Mouse (Mus musculus) embryonic facial prominence, embryonic 12.5 days (tissue): ENCODE measurements around the gene Ccdc105. TPM values are rescaled to one million over a fixed set of nuclear protein-coding genes. Genes with fewer than 3 reads are reported as not detected.

Experiments
- ATAC-seq: fragments of 200-750 bp; cut with Nextera tagmentation; 2 replicates; pipeline ENCODE4 v1.8.0; 2017; ENCODE audit not compliant: insufficient number of reproducible peaks, insufficient read depth, low FRiP score, low TSS enrichment
- H3K27ac ChIP-seq: fragments of 300-500 bp; sonication (generic); 2 replicates; pipeline ENCODE4 v1.5.1; 2016; ENCODE audit warnings: mild to moderate bottlenecking
- H3K27me3 ChIP-seq: fragments of 300-500 bp; sonication (generic); 2 replicates; pipeline ENCODE4 v1.6.1; 2016; ENCODE audit warnings: mild to moderate bottlenecking, moderate library complexity
- H3K36me3 ChIP-seq: fragments of 300-500 bp; sonication (generic); 2 replicates; pipeline ENCODE4 v1.6.1; 2016; ENCODE audit warnings: mild to moderate bottlenecking
- H3K4me1 ChIP-seq: fragments of 300-500 bp; sonication (generic); 2 replicates; pipeline ENCODE4 v1.6.1; 2016
- H3K4me2 ChIP-seq: fragments of 300-500 bp; sonication (generic); replicated peaks from 2 replicates; pipeline ENCODE4 v1.6.1; 2016; ENCODE audit warnings: mild to moderate bottlenecking, moderate library complexity
- H3K4me3 ChIP-seq: fragments of 300-500 bp; sonication (generic); 2 replicates; pipeline ENCODE4 v1.5.1; 2016; ENCODE audit warnings: mild to moderate bottlenecking
- H3K9ac ChIP-seq: fragments of 300-500 bp; sonication (generic); 2 replicates; pipeline ENCODE4 v1.6.1; 2016; ENCODE audit warnings: mild to moderate bottlenecking, moderate library complexity
- H3K9me3 ChIP-seq: fragments of 300-500 bp; sonication (generic); 2 replicates; pipeline ENCODE4 v1.6.1; 2016; ENCODE audit warnings: mild to moderate bottlenecking, moderate library complexity
- WGBS: fragments of 180-500 bp; shearing (Covaris S2); methylation state at CpG from one replicate; pipeline ENCODE4 v1.1.7; 2016; 5-methylcytosine and 5-hydroxymethylcytosine counted together
- polyA plus RNA-seq: library from polyadenylated mRNA; unstranded; fragments of >200 nt; fragmentation: Nextera tagmentation; extraction: Ambion mirVana; gene quantifications from 2 replicates; pipeline ENCODE4 v1.2.1, GENCODE M21; 2016

The Ccdc105 gene
- polyA plus RNA-seq, 1 experiment from 2014 or later: 0.22 TPM

DNA sequence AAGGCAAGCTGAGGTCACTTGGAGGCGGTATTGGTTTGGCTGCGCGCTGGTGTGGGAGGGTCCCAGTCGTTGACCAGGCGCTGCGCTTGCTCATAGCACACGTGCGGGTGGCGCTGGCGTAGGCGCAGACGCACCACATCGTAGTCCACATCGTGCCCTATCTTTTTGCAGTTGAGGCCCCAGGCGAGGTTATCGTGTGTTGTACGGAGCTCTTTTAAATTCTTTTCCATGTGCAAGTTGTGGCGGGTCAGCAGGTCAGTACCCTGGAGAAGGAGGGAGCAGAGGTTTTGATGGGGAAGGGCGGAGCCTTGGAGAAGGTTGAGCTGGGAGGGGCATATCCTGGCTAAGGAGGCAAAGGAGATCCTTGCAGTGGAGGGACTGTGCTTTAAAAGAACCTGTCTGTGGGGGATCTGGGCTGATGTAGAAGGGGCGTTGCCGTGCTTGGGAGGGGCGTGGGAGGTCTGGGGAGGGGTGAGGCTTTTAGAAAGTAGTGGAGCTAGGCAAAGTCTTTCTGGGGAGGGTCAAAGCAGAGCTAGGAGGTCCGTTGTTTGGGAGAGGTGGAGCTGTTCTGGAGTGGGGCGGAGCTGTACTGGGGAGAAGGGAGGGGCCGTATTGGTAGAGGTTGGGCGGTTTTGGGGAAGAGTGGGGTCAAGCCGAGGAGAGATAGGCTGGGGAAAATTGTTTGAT, 5.7 kb downstream of the Ccdc105 start:
- H3K27ac ChIP-seq: no peak overlapping the region
- peak overlapping the region; percentile 28 for H3K4me3 ChIP-seq
- no peaks in the 10 kb centered on the region for H3K36me3 ChIP-seq
- peaks cover 3% of the 10 kb centered on the region for H3K4me1 ChIP-seq
- WGBS: 4% methylated on average over 27 of the region's 27 CpGs
- ATAC-seq: peak; percentile 72
- H3K9me3 ChIP-seq: no peaks in the 10 kb centered on the region
- H3K4me2 ChIP-seq: peak overlapping the region; percentile 61
- no peaks in the 10 kb centered on the region for H3K27me3 ChIP-seq
- no peak overlapping the region for H3K9ac ChIP-seq

DNA sequence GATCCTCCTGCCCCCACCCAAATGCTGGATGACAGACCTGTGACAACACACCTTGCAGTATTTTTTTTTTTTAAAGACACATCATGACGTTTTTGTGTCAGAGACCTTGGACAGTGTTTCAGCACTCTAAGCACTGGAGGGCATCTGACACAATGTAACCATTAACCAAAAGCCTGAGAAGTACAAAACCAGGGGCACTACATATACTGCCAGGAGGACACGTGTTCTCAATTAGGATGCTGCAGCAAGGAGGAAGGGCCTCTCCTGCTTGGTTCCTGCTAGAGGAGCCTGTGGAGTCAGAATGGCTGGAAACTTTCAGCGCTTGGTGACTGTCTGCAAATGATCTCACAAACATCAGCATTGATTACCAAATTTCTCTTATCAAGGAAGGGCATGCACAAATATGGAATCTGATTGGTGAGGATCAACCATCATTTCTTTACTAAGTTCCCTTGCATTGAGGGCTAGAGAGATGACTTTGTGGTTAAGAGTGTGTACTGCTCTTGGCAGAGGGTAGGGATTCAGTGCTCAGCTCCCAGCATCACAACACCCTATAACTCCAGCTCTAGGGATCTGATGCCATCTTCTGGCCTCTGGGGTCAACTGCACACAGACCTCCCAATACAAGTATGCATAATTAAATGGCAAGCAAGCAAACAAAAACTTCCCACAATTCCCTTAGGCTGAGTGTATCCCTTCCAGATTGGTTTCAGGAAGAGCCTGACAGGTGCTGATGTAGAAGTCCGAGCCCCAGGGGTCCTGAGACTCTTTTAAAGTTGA, 7.2 kb downstream of the Ccdc105 start:
- no peak overlapping the region for H3K9ac ChIP-seq
- 19% methylated on average over 4 of the region's 4 CpGs for WGBS
- H3K9me3 ChIP-seq: no peaks in the 10 kb centered on the region
- peaks cover 3% of the 10 kb centered on the region for H3K4me1 ChIP-seq
- ATAC-seq: no peak
- no peaks in the 10 kb centered on the region for H3K27me3 ChIP-seq
- no peak overlapping the region for H3K4me3 ChIP-seq
- no peaks in the 10 kb centered on the region for H3K36me3 ChIP-seq
- H3K27ac ChIP-seq: no peak overlapping the region
- no peak overlapping the region for H3K4me2 ChIP-seq

DNA sequence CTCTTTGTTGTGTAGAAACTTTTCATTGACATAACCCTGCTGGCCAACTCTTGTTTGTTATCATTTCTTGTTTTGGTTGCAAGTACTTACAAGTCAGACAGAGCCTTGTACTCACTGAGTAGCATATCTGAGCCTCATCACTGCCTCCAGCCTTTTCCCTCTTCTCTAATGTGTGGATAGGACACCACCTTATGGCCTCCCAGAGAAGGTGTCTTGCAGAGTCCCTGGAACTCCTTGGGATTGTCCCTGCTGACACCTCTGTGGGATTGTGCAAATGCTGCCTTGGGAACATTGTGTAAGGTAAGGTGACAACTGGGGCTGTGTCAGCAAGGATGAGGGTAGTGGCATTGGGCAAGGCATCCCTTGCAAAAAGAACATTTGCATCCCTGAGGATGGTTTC, 9.1 kb downstream of the Ccdc105 start:
- Histone ChIP-seq H3K9ac (no peak overlapping the region), H3K4me2 (no peak overlapping the region), H3K27ac (no peak overlapping the region), H3K4me3 (no peak overlapping the region), H3K4me1 (peaks cover 3% of the 10 kb centered on the region), H3K36me3 (no peaks in the 10 kb centered on the region), H3K27me3 (no peaks in the 10 kb centered on the region), H3K9me3 (no peaks in the 10 kb centered on the region)
- no peak for ATAC-seq

DNA sequence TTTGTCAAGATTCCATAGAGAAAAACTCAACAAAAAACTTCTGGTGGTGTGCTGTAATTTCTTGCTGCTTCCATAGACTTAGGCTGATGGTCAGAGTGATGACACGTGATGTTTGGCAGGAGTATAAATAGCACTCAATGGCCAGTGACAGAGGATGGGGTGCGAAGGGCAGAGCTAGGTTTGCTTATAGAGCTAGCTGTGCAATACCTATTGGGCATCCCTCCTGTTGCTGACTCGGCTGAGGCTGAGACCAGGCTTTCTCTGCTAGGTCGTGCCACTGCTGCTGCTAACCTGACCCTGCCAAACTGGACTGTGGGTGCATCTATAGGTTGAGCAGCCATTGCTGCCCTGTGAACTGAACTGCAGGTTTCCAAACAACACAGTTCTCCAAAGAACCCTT, 13.0 kb downstream of the Ccdc105 start:
- H3K27me3 ChIP-seq: no peaks in the 10 kb centered on the region
- H3K4me2 ChIP-seq: no peak overlapping the region
- H3K4me1 ChIP-seq: no peaks in the 10 kb centered on the region
- WGBS: 79% methylated on average over 4 of the region's 4 CpGs
- H3K9ac ChIP-seq: no peak overlapping the region
- H3K27ac ChIP-seq: no peak overlapping the region
- H3K4me3 ChIP-seq: no peak overlapping the region
- no peaks in the 10 kb centered on the region for H3K36me3 ChIP-seq
- no peaks in the 10 kb centered on the region for H3K9me3 ChIP-seq
- ATAC-seq: no peak

DNA sequence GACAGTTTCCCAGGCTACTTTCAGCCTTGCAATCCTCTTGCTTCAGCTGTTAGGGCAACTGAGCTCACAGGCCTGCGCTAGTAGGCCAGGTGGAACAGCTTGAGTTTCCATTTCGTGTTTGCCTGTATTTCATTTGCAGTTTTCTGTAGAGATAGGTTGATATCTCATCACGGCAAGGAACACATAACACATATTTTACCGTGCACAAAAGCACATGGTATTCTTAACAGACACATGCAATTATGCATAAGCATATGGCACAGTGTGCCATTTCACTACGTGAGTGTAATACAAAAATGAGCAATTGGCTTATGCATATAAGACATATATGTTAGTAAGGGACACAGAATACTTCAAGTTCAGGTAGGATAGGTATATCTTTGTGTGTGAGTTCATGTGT, 25.0 kb downstream of the Ccdc105 start:
- Histone ChIP-seq H3K27me3 (no peaks in the 10 kb centered on the region), H3K4me1 (no peaks in the 10 kb centered on the region), H3K4me3 (no peak overlapping the region), H3K27ac (no peak overlapping the region), H3K36me3 (no peaks in the 10 kb centered on the region), H3K4me2 (no peak overlapping the region), H3K9me3 (no peaks in the 10 kb centered on the region), H3K9ac (no peak overlapping the region)
- ATAC-seq: no peak
- 86% methylated on average over 5 of the region's 5 CpGs for WGBS

DNA sequence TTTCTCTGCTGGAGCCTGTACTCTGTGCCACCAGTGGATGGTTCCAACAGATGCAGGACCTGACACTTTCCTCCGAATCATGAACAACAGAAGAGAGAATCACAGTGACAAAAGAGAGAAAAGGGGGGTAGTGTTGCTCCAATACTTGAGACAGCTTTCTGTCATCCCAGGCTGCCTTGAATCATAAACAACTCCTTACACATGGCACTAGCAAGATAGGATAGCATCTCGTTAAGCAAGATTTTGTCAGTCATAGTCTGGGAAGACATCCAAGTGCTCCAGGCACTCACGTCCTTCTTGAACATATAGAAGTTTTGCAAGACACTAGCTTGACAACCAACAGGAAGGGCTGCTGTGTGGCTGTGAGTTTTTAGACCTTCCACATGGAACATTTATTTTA, 25.8 kb downstream of the Ccdc105 start:
- Histone ChIP-seq H3K36me3 (no peaks in the 10 kb centered on the region), H3K27me3 (no peaks in the 10 kb centered on the region), H3K4me1 (no peaks in the 10 kb centered on the region), H3K9me3 (no peaks in the 10 kb centered on the region), H3K9ac (no peak overlapping the region), H3K4me2 (no peak overlapping the region), H3K27ac (no peak overlapping the region), H3K4me3 (no peak overlapping the region)
- WGBS: 74% methylated on average over 3 of the region's 3 CpGs
- no peak for ATAC-seq

DNA sequence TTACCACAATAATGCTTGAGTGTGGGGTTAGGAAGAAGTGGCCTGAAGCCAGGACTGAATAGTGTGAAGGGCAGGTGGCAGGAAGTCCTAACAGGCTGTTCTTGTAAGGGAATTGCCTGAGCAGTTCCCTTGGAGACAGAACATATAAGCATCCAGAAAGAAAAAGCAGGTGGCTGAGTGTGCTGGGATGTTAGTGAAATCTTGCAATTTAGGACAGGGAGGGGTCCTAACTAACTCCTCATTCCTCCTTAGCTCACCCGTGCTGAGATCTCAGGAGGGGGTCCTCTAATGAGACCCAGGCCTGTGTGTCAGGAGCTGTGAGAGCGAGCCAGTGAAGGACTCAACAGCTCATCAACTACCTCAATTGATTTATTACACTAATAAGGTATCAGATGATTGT, 29.4 kb downstream of the Ccdc105 start:
- no peaks in the 10 kb centered on the region for H3K4me1 ChIP-seq
- no peak overlapping the region for H3K4me3 ChIP-seq
- H3K9me3 ChIP-seq: no peaks in the 10 kb centered on the region
- H3K9ac ChIP-seq: no peak overlapping the region
- H3K27ac ChIP-seq: no peak overlapping the region
- whole genome bisulfite sequencing: 32% methylated on average over 2 of the region's 2 CpGs
- ATAC-seq: no peak
- no peak overlapping the region for H3K4me2 ChIP-seq
- H3K36me3 ChIP-seq: no peaks in the 10 kb centered on the region
- no peaks in the 10 kb centered on the region for H3K27me3 ChIP-seq

DNA sequence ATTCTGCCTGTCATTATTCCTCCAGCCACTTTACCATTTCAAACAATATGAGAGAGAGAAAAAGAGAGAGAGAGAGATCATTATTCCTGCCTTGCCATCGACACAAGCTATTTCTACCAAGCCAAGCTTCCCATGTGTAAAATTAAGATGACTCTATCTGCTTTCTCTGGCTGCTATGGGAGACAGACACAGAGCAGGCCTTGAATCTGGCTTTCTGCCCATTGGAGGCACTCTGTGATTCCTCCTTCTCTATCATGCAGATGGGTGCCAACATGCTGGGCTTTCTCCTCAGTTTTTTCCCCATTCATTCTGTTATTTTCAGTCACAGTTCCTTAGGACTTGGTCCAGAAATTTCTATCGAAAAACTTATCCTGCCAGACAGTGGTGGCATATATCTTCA, 30.2 kb downstream of the Ccdc105 start:
- Histone ChIP-seq H3K36me3 (no peaks in the 10 kb centered on the region), H3K9ac (no peak overlapping the region), H3K4me1 (no peaks in the 10 kb centered on the region), H3K4me2 (no peak overlapping the region), H3K27ac (no peak overlapping the region), H3K4me3 (no peak overlapping the region), H3K27me3 (no peaks in the 10 kb centered on the region), H3K9me3 (no peaks in the 10 kb centered on the region)
- WGBS: 85% methylated on average over 2 of the region's 2 CpGs
- ATAC-seq: no peak

DNA sequence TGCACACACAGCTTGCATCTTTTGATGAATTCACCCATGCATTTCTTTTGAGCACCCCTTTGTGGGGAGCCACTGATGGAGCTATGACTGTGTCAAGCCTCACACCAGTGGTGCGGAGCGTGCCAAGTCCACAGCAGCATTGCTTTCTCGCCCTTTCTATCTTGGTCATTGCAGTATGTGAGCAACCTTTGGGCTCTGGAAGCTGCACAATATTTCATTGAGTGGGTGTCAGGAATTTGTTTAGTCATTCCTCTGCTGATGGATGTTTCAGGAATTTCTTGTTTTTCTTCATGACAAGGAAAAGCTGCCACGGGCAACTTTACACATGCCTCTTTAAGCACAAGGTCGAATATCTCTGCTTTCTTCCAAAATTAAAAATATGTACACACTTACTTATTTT, 30.8 kb downstream of the Ccdc105 start:
- Histone ChIP-seq H3K9me3 (no peaks in the 10 kb centered on the region), H3K36me3 (no peaks in the 10 kb centered on the region), H3K27ac (no peak overlapping the region), H3K4me1 (no peaks in the 10 kb centered on the region), H3K9ac (no peak overlapping the region), H3K27me3 (no peaks in the 10 kb centered on the region), H3K4me2 (no peak overlapping the region), H3K4me3 (no peak overlapping the region)
- 83% methylated on average over 5 of the region's 5 CpGs for WGBS
- ATAC-seq: no peak

DNA sequence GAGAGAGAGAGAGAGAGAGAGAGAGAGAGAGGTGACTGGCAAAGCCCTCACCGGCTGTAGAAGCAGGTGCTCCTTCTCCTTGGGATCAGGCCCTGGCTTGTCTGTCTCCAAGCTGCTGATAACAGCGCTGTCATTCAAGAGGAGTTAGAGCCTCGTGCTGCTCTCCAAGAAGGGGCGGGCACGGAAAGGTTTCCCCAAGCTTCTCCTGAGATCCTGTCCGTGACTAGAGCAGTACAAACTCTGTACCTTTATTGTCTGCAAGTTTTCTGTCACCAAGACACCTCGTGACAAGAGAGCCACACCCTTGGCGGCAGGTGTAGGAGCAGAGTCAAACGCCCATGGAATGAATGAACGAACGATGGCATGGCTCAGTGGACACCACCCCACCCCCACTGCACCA, 34.8 kb downstream of the Ccdc105 start, which contains the start of gene Casp14:
Gene Casp14, minus strand, starts transcription at position 239 of the 400 bp plus-strand sequence.
- no peak within 1 kb of the TSS for H3K4me3 ChIP-seq
- no peak within 1 kb of the TSS for H3K27ac ChIP-seq
- H3K27me3 ChIP-seq: no peaks in the 10 kb centered on the region
- WGBS: 68% methylated on average over 11 of the region's 11 CpGs
- no peak within 1 kb of the TSS for H3K9ac ChIP-seq
- H3K9me3 ChIP-seq: no peaks in the 10 kb centered on the region
- no peak for ATAC-seq
- no peak within 1 kb of the TSS for H3K4me2 ChIP-seq
- no peaks in the 10 kb centered on the region for H3K4me1 ChIP-seq
- no peaks in the 10 kb centered on the region for H3K36me3 ChIP-seq

DNA sequence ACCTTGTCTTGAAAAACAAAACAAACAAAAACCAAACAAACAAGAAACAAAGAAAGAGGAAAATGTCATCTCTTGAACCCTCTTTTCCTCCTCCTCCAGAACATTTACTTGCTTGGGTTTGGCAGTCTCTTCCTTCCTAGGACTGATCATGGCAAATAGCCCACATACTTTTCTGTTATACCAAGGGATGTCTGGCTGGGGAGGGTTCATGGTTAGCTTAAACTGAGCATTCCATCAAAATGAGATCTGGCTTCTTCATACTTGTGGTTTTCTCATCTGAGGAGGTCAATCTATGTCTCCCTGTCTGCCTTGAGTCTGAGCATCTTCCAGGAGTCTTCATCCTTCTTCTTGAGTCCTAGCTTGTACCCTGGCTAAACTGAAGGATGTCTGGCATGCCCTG, 36.6 kb downstream of the Ccdc105 start:
- Histone ChIP-seq H3K27me3 (no peaks in the 10 kb centered on the region), H3K4me2 (no peak overlapping the region)
- no peak for ATAC-seq

DNA sequence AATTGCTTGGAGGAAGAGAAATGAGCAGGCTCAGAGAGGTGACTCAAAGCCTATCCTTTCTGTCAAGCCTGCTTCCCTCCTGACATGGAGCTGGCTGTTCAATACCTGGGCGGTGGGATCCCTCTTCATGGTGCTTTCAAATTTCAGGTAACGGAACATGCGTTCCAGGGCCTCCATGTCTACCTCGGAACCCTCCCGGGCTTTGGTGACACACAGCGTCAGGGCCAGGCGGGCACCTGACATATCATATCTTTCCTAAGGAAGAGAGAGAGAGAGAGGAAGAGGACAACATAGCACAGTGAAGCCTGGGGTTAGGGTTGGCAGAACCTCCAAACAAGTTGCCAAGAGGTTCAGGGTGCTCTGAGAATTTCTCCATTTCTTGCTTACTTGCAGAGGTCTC, 37.7 kb downstream of the Ccdc105 start:
- no peaks in the 10 kb centered on the region for H3K4me1 ChIP-seq
- H3K4me3 ChIP-seq: no peak overlapping the region
- H3K9ac ChIP-seq: no peak overlapping the region
- H3K36me3 ChIP-seq: no peaks in the 10 kb centered on the region
- H3K4me2 ChIP-seq: no peak overlapping the region
- H3K27me3 ChIP-seq: no peaks in the 10 kb centered on the region
- H3K27ac ChIP-seq: no peak overlapping the region
- ATAC-seq: no peak
- no peaks in the 10 kb centered on the region for H3K9me3 ChIP-seq
- 94% methylated on average over 7 of the region's 7 CpGs for WGBS

More for the DNA sequence above, 36.6 kb downstream of the Ccdc105 start:
- no peaks in the 10 kb centered on the region for H3K36me3 ChIP-seq
- H3K27ac ChIP-seq: no peak overlapping the region
- no peak overlapping the region for H3K9ac ChIP-seq
- no peaks in the 10 kb centered on the region for H3K9me3 ChIP-seq
- H3K4me3 ChIP-seq: no peak overlapping the region
- H3K4me1 ChIP-seq: no peaks in the 10 kb centered on the region
